ENCODE assay signal across 8 mouse cellular contexts in the genomic region with DNA sequence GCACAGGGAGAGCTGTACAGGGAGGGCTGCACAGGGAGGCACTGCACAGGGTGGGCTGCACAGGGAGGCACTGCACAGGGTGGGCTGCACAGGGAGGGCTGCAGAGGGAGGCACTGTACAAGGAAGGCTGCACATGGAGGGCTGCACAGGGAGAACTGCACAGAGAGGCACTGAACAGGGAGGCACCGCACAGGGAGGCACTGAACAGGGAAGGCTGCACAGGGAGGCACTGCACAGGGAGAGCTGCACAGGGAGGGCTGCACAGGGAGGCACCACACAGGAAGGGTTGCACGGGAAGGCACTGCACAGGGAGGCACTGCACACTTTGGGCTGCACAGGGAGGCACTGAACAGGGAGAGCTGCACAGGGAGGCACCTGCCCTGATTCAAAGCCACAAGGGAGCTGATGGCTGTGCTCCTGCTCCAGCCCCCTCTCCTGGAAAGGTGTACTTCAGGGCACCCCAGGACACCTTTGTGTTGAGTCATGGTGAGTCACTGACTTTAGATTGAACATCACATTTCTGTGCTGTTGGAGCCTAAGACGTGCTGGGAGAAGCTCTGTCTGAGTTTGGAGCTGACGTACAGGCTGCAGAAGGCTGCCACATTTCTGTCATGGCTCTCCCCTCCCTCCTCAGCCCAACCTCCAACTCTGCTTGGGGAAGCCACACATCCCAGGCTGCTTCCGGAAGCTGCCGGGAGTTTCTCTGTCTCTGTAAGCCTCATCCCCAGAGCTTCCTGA.
DNase-seq lines count a peak whose midpoint lies in the region; ATAC-seq and TF ChIP-seq lines count a peak whose summit lies in the region.

No protein-coding gene starts in this region.

- H3K4me3 ChIP-seq in stomach, postnatal 0 days (ENCODE audit: low read depth, low read length), result no peak overlapping the region

- no peak overlapping the region for H3K4me2 ChIP-seq in stomach, postnatal 0 days (replicated peaks; ENCODE audit: low read depth)

- DNase-seq in frontal cortex, postnatal 10 days (ENCODE audit: low spot score in 2 of 2), result no peak
- peak; percentile 75 for DNase-seq in right cerebral cortex, adult 18-20 months
- DNase-seq in right cerebral cortex, postnatal 4 days, result no peak
- peak; percentile 32 to 85 for DNase-seq in left cerebral cortex, postnatal 25 days (ENCODE audit: low spot score in 2 of 2)
- no peak for DNase-seq in stomach, postnatal 0 days (ENCODE audit: low spot score)
- no peak for DNase-seq in cerebellum, adult 11 months
- no peak for DNase-seq in gastrocnemius, postnatal 36 days

- H3K9me3 ChIP-seq in stomach, postnatal 0 days (ENCODE audit: control insufficient read depth, low read length), result no peaks in the 10 kb centered on the region

- TF ChIP-seq CTCF in stomach, postnatal 0 days (IDR thresholded peaks at IDR 0.05; ENCODE audit: low read depth), result no peak

- TF ChIP-seq EP300 in stomach, postnatal 0 days (optimal IDR thresholded peaks at IDR 0.05), result no peak

- no peaks in the 10 kb centered on the region for H3K36me3 ChIP-seq in stomach, postnatal 0 days (ENCODE audit: control insufficient read depth, insufficient read depth, low read length)

- no peaks in the 10 kb centered on the region for H3K27me3 ChIP-seq in stomach, postnatal 0 days (ENCODE audit: control insufficient read depth, insufficient read depth, low read length)

- 0 out of 2 replicates have a peak overlapping the region, but pooled peaks have one; percentile 18 for H3K9ac ChIP-seq in stomach, postnatal 0 days (ENCODE audit: low read length)

- H3K4me1 ChIP-seq in stomach, postnatal 0 days (replicated peaks; ENCODE audit: control insufficient read depth, insufficient read depth), result no peaks in the 10 kb centered on the region

- H3K27ac ChIP-seq in stomach, postnatal 0 days (replicated peaks), result no peak overlapping the region

- peak; percentile 84 for ATAC-seq in frontal cortex, adult (ENCODE audit: low TSS enrichment)
- peak; percentile 61 for ATAC-seq in stomach, postnatal 0 days (ENCODE audit: low FRiP score, low TSS enrichment)

- intact Hi-C loops in left cerebral cortex, postnatal 25 days (cut with DNase I), result no loop called here
- intact Hi-C loops in gastrocnemius, postnatal 36 days (cut with DNase I), result no loop called here

- WGBS in stomach, postnatal 0 days, result 21% methylated on average over 6 of the region's 6 CpGs

Comparison
In these comparisons a context has a peak if more than half of its experiments do, and no peak if none do; other contexts are left out.
1. DNase-seq: peak in right cerebral cortex, adult 18-20 months (single experiment) and left cerebral cortex, postnatal 25 days (2 of 2); none in frontal cortex, postnatal 10 days (0 of 2), right cerebral cortex, postnatal 4 days (single experiment), stomach, postnatal 0 days (single experiment), cerebellum, adult 11 months (single experiment) and gastrocnemius, postnatal 36 days (0 of 2).